Mouse (Mus musculus) urinary bladder, postnatal 4 days (tissue): ENCODE results near the gene Cd7.
"Not testable (repeated sequence)": the region's sequence is repeated elsewhere in the genome, so short reads cannot be mapped to it uniquely, and the experiment has no call there.

ENCODE experiments used
- DNase-seq, 2 experiments: peaks; one replicate each; pipeline ENCODE4 v3.0.0; 2021 to 2022; ENCODE audit warnings: low spot score in 2 of 2

Gene Cd7

DNA sequence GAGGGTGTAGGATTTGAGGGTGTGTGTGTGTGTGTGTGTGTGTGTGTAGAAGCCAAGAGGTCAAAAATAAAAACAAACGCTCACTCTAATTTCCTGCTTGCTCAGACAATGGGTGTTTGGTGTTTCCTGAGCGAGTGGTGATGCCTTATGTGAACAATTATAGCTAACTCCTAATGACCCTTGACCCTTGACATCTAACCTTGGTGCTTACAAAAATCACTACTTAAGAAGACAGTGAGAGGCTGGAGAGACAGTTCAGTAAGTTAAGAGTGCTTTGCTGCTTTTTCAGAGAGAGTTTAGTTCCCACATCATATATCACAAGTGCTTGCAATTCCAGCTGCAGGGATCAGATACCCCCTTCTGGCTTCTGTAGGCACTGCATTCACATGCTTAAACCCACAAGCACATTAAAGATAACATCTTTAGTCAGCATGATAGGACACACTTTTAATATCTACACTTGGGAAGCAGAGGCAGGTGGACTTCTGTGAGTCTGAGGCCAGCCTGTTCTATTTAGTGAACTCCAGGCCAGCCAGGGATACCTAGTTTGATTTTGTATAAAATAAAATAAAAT, 8.7 kb upstream of the Cd7 start:
- DNase-seq: no peak

DNA sequence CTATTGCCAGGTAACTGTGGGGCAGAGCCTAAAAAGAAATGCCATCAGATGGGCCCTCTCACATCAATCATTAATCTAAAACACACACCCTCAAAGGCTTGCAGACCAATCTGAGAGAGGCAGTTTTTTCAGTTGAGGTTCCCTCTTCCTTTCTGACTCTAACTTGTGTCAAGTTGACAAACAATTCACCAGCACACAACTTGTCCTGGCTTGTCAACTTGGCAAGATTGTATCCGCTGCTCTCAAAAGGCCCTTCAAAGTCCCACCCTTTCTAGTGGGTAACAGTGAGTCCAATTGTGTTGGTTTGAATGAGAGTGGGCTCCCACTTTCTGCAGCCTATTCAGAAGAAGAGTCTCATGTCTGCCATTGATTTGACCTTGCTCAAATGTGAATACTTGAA, 6.1 kb upstream of the Cd7 start:
- no peak for DNase-seq

DNA sequence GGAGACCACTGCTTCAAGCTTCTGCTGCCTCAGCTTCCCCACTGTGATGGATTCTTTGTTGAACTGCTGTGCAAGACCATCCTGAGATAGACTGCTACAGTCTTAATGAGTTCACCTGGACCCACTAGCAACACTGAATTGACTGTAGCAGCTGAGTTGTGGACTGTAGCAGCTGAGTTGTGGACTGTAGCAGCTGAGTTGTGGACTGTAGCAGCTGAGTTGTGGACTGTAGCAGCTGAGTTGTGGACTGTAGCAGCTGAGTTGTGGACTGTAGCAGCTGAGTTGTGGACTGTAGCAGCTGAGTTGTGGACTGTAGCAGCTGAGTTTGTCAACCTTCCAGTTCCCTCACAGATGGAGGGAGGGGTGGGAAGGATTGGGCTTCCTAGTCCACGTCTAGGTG, 3.8 kb upstream of the Cd7 start:
- not testable (repeated sequence) for DNase-seq

DNA sequence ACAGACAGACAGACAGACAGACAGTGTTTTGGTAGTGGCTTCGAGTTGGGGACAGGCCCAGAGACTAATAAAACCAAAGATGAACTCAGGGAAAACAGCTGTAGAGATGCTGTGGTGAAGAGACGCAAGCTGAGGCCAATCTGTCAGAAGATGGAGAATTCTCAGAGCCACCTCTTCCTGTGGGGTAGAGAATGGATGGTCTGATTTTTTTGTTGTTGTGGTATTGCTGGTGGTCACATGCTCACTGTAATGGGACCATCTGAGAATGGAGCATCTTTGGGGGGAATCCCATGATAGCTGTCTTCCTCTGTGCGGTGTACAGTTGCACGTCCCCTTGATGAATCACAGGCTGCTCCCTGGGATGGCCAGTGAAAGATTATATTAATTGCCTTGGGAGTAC, 3.3 kb upstream of the Cd7 start:
- no peak for DNase-seq

DNA sequence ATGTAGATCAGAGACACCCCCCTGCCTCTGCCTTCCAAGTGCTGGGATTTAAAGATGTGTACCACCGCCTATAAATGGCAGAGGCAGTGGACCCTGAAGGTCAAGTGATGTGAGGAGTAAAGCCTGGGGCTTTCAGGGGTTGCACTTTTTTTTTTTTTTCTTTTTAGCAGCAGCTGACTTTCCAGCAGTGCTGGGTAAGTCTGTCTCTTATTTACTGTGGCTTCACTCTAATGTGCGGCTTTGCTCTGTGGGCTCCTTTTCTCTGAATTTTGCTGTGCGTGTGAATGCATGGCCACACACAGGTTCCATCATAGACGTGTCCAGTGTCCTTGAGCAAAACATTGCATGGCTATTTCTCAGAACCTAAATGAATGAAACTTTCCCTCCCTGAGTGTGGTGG, 2.4 kb upstream of the Cd7 start:
- DNase-seq: no peak

DNA sequence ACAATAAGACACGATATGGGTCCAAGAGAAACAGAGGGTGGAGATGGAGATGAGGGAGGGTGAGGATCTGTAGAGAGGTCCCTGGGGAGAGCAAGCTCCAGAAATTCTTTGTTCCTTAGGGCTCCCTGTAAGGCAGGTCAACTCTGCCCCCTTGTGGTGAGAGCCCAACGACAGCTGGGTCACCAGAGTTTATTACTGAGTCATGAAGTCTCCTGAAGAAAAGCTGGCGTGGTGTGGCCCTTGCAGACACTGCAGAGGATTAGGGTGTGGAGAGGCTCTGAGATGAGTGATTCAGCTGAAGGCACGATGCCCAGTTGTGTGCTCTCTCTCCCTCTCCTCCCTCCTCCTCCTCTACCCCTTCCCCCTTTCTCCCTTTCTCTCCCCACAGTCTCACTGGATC, 2.0 kb upstream of the Cd7 start:
- peak; percentile 76 to 89 for DNase-seq

DNA sequence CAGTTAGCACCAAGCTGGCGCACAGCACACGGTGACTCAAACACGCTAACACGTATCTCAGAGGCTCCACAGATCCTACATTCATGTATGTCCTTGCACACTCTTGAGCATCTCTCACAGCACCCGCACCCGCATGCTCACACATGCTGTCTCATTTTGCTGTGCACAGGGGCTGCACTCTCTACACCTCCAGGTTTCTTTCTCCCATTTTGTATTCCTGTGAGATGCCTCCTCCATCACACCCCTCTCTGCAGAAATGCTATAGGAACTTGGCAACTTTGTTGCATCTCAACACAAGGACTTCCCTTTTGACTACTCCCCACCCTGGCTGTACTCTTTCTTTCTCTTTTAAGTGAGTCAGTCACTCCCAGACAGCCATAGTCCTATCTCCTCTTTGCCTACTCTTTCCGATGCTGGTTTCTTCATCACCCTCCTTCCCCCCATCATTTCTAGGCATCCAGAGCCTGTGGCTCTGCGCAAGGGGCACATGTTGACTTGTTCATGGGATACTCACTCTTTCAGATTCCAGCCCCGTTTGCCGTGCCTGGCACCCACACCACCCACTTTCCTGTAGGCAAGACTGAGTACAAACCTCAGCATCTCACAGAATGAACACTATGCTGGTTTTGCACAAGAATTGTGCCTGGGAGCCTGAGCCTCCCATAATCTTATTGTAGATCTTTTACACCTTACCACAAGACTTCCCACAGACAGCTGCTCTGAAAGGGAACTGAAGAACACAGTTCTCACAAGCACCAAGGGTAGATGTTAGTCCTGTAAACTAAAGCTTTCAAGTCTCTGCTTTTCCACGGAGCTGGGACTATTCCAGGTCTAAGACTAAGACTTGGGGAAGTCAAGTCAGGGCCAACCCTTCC, 615 bp downstream of the Cd7 start:
- DNase-seq: no peak

DNA sequence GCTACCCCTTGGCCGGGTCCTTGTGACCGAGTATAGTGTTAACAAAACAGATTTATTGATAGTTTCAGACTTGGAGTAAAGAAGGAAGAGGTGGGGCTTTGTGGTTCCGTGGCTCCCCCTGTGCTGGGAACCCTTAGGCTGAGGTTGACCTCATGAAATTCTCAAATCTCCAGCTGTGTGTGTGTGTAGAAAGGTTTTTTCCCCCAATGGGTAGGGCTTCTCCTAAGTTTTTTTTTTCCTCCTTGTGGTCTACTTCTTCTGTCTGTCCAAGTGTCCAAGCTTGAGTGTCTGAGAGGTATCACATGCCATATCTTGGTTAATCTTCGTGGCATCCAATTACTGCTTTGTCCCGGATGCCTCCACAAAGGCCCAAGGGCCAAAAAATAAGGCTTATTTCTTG, 6.1 kb downstream of the Cd7 start:
- no peak for DNase-seq

DNA sequence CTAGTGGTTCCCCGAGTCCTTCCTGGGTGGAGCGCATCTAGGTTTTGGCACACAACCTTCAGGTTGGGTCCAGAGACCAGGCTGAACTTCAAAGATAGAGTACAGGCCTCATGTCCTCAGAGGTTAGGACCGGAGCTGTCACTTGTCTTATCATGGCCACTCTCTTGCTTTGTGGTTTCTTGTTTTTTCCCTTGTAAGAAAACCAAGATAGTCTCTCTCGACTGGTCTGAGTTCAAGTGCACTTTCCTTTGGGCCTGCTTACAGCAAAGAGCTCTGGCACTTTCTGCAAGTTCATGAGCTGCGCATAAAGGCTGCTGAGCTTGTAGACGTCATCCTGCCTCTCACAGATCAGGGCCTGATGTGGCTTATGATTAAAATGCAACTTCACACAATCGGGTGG, 12.0 kb downstream of the Cd7 start:
- no peak for DNase-seq

DNA sequence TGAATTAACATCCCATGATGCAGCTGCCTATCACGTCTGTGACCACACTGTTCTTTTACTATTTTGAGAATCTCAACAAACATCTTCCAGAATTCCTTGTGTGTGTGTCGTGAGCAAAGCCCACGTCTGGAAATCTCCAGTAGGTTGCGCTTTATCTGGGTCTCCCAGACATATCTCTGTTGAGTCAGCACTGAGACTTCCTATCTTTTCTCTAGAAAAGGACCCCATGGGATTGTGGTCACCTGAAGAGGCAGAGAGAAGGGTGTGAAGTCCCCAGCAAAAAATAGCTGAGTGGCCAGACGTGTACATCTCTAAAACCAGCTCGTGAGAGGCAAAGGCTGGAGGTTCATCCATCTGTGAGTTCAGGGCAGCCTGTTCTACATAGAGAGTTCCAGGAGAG, 15.1 kb downstream of the Cd7 start:
- DNase-seq: no peak

DNA sequence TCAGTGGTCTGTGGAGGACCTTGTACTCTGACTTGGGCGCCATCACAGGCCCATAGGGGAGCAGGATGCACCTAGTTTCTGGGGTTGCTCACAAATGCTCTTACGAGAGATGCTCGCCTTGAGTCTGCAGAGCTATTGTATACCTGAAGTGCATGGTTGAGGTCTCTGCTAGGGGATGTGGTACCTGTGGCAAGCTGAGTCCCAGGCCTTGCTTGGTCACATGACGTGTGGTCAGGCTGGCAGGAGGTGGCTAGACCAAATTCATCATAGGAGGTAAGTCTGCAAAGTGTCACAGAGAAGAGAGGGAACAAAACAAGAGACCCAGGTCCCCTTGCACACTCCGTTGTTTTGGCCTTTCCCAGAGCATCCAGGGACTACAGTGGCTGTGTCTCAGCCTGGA, 19.7 kb downstream of the Cd7 start:
- DNase-seq: no peak

DNA sequence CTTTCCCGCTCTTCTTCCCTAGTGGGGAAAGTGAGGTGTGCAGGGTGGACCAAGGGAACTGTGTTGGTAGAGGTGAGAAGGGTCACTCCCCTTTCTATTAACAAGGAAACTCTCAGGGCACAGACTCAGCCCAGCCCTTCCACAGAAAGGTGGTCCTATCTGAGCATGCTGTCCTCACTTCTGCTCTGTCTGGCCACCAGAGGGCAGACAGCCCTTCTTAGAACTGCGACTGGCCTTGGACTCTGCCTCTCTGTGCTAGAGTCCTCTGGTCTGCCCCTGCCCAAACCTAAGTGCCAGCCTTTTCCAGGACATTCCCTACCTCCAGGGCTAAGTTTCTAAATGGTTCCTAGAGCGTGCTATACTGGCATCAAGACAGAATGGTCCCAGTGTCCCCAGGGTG, 21.5 kb downstream of the Cd7 start:
- peak; percentile 49 to 68 for DNase-seq

DNA sequence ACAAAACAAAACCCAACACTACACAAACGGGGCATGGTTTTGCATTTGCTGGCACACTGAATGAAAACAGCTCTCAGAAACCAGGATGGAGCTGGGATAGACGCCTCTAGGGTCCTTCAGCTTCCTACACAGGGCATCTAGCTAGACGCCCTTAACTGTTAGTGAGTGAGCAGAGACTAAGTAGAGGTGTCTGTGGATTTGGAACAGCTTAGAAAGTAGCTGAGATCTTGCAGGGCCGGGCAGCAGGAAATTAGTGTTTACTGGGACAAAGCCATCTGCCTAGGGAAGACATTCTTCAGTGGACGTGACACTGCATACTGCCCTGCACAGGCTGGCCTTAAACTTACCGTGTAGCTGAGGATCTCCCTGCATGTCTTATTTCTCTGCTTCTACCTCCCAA, 23.7 kb downstream of the Cd7 start:
- no peak for DNase-seq

DNA sequence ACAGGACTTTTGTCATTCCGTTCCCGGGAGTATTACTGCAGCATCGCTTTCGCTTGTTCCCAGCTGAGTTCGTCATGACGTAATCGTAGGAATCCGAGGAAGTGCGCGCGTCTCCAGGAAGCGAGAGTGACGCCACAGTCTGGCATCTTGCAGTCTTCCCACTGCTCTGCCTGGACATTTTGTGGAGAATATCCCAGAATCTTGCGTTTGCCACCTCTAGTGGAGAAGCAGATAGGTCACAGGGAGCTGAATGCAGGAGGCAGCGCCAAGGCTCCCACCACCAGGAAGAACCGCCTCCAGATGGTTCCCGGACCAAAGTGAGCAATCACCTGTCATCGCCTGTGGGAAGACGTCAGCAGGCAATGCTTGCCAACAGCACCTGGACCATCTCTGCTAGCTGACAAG, 24.3 kb downstream of the Cd7 start:
- no peak for DNase-seq

DNA sequence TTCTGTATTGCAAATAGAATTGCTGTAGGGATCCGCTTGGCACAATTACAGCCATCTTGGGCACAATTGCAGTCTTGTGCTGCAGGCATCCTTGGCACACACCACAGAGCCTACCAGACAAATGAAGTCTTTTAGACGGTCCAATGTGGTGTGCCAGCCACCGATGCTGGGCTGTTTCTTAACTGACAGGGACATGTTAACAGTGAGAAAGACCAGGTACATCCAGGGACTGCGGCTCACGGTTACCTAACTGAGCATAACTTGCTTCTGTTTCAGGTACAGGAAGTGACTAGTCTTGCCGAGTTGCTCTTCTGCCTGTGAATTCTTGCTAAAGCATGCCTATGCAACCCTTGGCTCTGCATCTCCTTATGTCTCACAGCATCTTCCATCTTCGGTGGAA, 25.6 kb downstream of the Cd7 start:
- no peak for DNase-seq

DNA sequence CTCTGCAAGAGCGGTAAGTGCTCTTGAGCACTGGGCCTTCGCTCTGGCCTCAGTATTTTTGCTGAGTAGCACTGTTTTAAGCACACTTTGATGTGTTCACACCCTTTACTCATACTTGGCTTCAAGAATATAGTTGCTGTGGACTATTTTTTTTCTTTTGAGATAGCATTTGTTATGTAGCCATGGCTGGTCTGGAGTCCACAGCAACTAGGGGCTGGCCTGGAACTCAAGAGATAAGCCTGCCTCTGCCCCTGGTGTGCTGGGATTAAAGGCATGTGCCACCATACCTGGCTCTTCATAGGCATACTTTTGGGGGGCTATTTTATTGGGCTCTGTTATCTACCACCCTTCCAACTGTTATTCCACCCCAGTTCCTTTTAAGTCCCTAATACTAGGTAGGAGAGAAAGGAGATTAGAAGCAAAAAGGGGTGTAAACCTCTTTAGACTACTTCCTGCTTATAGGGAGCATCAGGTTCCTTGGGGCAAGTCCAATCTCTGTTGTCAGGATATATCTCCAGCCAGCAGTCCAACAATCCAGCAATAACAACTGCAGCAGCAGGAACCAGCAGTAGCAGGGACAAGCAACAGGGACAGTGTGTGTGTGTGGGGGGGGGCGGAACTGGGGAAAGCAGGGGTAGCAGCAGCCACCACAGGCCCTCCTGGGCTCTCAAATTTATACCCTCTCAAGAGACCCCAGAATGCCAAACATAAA, 29.0 kb downstream of the Cd7 start:
- no peak for DNase-seq

DNA sequence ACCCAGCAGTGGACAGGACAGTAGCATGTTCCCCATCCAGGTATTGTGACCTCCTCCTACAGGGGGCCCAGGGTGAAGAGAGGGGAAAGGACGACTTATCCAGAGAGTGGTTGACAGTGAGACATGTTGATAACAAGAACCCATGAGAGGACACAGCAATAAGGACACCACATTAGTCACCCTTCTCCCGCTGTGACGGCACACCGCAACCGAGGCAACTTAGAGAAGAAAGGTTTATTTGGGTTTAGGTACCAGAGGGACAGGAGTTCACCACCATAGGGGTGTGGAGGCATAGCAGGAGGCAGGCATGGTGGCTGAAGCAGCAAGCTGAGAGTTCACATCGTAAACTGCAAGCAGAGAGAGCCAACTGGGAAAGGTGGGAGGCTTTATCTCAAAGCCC, 33.0 kb downstream of the Cd7 start:
- no peak for DNase-seq

DNA sequence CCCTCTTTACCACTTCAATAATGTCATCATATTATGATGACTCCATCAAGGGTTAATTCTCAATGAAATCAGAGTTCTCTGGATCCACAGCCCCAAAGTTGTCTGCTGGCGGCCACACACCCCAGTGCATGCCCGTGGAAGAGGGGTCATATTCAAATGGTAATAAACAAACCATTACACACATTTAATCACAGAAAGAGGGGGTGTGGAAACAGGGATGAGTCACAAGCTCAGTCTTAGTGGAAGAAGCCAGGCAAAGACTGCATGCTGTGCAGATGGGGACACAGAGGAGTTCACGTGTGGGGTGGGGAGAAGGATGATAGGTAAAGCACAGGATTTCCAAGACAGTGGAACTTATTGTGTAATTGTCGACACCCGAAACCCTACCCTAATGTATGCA, 34.9 kb downstream of the Cd7 start:
- no peak for DNase-seq

DNA sequence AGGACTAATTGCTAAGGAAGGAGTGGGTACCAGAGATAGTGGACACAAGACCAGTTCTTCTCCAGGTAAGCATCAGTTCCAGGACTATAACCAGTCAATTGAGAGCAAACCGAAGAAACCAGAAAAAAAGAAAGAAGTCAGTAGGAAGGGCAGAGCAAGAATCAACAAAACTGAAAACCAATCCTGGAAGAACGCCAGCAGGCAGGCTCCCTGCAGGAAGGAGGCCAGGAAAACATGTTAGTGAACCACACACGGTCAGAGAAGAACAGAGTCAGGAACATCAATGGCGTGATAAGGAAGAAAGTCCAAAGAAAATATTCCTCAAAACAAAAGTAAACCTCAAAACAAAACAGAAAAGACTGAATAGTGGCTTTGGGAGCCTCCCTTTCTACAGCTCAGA, 37.3 kb downstream of the Cd7 start:
- DNase-seq: no peak

DNA sequence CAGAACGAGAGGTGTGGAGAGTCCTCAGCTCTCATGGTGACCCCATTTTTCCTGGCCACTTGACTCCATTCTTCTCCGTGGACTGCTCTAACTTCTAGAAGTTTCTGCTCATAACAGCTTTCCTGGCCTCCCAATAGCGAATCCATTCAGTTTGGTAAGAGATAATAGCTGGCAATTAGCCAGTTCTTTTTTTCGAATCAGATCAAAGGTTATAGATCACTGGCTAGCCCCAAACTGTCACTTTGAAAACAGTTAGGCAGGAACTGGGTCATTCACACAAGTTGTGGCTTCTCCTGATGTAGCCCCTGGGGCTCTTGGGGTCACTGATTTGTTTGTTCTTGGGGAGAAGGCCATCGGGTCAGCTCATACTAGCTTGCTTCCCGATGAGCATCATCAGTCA, 44.5 kb downstream of the Cd7 start:
- DNase-seq: no peak

DNA sequence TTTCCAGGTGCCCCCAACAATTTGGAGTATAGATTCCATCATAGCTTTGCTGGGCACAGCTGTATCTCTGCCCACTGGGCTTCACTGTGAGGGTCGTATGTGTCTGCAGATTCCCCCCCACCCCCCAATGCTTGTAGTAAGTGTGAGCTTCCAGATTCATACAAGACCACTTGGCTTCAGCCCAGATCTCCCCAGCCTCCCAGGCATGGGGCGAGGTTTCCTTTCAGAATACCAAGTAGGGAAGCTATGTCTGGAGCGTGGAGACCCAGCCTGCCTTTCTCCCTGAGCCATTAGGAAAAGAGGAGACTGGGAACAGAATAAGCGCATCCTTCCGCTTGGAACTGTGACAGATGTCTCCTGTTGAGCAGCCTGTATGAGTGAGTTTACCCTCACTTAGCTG, 45.6 kb downstream of the Cd7 start:
- DNase-seq: no peak

DNA sequence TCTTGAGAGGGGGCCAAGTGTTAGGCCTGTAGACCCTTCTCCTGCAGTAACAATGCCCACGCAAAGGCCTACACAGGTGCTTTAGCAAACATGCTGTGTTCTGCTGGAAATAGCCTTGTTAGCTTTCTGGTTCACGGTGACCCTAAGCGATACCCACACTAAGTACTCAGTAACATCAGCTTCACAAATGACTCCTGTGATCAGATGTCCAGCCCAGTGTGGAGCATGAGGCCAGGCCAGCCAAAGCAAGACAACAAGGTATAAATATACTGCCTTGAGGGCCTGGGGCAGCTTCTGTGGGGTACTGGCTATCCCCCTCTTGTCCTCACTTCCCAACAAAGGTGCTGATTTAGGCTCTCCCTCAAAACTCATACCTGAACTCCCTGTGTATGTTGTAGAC, 46.1 kb downstream of the Cd7 start:
- no peak for DNase-seq

DNA sequence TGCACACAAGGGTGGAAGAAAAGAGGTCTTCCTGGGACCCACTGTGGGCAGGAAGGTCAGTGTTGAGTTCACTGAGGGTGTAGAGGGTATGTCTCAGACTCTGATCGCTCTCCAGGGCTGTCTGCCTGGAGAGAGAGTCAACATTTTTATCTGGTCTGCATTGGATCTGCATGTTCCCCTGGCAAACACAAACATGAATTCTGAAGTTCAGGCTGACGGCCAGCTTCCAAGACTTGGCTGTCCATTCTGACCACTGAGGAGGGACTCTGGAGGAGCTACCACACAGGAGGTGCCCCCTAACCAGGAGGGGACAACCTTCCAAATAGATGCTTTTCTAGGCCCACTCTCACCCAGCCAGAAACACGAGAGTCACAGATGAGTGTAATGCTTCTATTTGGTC, 47.4 kb downstream of the Cd7 start:
- no peak for DNase-seq
